In genomic region chr11:117436401-117437109, GRCm38 (mm10) we compare ENCODE assay signal across 9 mouse cellular contexts. TPM values are rescaled to one million over a fixed set of nuclear protein-coding genes. Genes with fewer than 3 reads are reported as not detected.
DNase-seq lines count a peak whose midpoint lies in the region; ATAC-seq and TF ChIP-seq lines count a peak whose summit lies in the region.
"Had no signal": no experiment of that assay in that cellular context is flagged by ENCODE, and none has a peak within 500 bp of the region (broad histone marks: within the 10 kb centered on the region; RNA-seq: fewer than 3 reads in every experiment).

No protein-coding gene starts in this region.

- H3K9me3 ChIP-seq in forebrain, embryonic 11.5 days (ENCODE audit: control insufficient read depth, low read length): no peaks in the 10 kb centered on the region; the same call in 1 of the 2 replicates
- peaks cover 3% of the 10 kb centered on the region; the same call in 1 of the 2 replicates for H3K9me3 ChIP-seq in kidney, embryonic 14.5 days (ENCODE audit: control insufficient read depth, low read length)
- H3K9me3 ChIP-seq in limb, embryonic 11.5 days (ENCODE audit: control insufficient read depth, low read length): no peaks in the 10 kb centered on the region
- H3K9me3 ChIP-seq in liver, postnatal 0 days (ENCODE audit: low read length): peaks cover 4% of the 10 kb centered on the region; the same call in 1 of the 2 replicates

- peak overlapping the region; percentile 36 for H3K4me2 ChIP-seq in forebrain, embryonic 11.5 days (ENCODE audit: low read depth, low read length, severe bottlenecking)
- no peak overlapping the region; the same call in 1 of the 2 replicates for H3K4me2 ChIP-seq in kidney, embryonic 14.5 days (replicated peaks; ENCODE audit: low read depth, low read length)
- 0 out of 2 replicates have a peak overlapping the region, but pooled peaks have one; percentile 13 for H3K4me2 ChIP-seq in limb, embryonic 11.5 days (ENCODE audit: low read depth, severe bottlenecking)
- H3K4me2 ChIP-seq in liver, postnatal 0 days (ENCODE audit: low read depth, low read length): no peak overlapping the region

- no peak overlapping the region for H3K27ac ChIP-seq in forebrain, embryonic 11.5 days (ENCODE audit: low read depth, low read length)
- no peak overlapping the region for H3K27ac ChIP-seq in kidney, embryonic 14.5 days (ENCODE audit: low read depth, low read length)
- no peak overlapping the region for H3K27ac ChIP-seq in limb, embryonic 11.5 days (replicated peaks; ENCODE audit: low read depth, low read length)
- no peak overlapping the region for H3K27ac ChIP-seq in liver, postnatal 0 days (ENCODE audit: low read depth)

- peak; percentile 83 for ATAC-seq in forebrain, embryonic 11.5 days (replicated peaks; ENCODE audit: low FRiP score)
- peak; percentile 85 for ATAC-seq in kidney, embryonic 14.5 days (ENCODE audit: low FRiP score, low TSS enrichment)
- no peak for ATAC-seq in limb, embryonic 11.5 days (ENCODE audit: insufficient number of reproducible peaks, low FRiP score, low TSS enrichment, low read depth)
- ATAC-seq in liver, postnatal 0 days: no peak

- no peak for TF ChIP-seq POLR2A in brain, embryonic 14.5 days (IDR thresholded peaks at IDR 0.05; ENCODE audit: borderline replicate concordance, extremely low read depth, insufficient read depth, insufficient read length, poor library complexity, severe bottlenecking)

- peak overlapping the region; percentile 24; the same call in 1 of the 2 replicates for H3K9ac ChIP-seq in forebrain, embryonic 11.5 days (ENCODE audit: low read length)
- H3K9ac ChIP-seq in kidney, embryonic 14.5 days (ENCODE audit: low read depth, low read length): no peak overlapping the region; the same call in 1 of the 2 replicates
- no peak overlapping the region for H3K9ac ChIP-seq in limb, embryonic 11.5 days (ENCODE audit: low read length)
- H3K9ac ChIP-seq in liver, postnatal 0 days (replicated peaks): no peak overlapping the region

- H3K4me1 ChIP-seq in forebrain, embryonic 11.5 days (replicated peaks; ENCODE audit: control insufficient read depth, insufficient read depth, low read length): peaks cover 30% of the 10 kb centered on the region
- H3K4me1 ChIP-seq in kidney, embryonic 14.5 days (ENCODE audit: control insufficient read depth, insufficient read depth, low read length): peaks cover 17% of the 10 kb centered on the region; the same call in 1 of the 2 replicates
- peaks cover 17% of the 10 kb centered on the region for H3K4me1 ChIP-seq in limb, embryonic 11.5 days (ENCODE audit: control insufficient read depth, insufficient read depth, low read length)
- H3K4me1 ChIP-seq in liver, postnatal 0 days (ENCODE audit: insufficient read depth): no peaks in the 10 kb centered on the region

- TF ChIP-seq EP300 in liver, postnatal 0 days (IDR thresholded peaks at IDR 0.05; ENCODE audit: low read depth): no peak

- peaks cover 3% of the 10 kb centered on the region; the same call in 1 of the 2 replicates for H3K27me3 ChIP-seq in forebrain, embryonic 11.5 days (ENCODE audit: control insufficient read depth, insufficient read depth, low read length)
- peaks cover 4% of the 10 kb centered on the region; the same call in 1 of the 2 replicates for H3K27me3 ChIP-seq in kidney, embryonic 14.5 days (ENCODE audit: control insufficient read depth, insufficient read depth, low read length)
- H3K27me3 ChIP-seq in limb, embryonic 11.5 days (ENCODE audit: control insufficient read depth, insufficient read depth, low read length): peaks cover 21% of the 10 kb centered on the region
- peaks cover 38% of the 10 kb centered on the region for H3K27me3 ChIP-seq in liver, postnatal 0 days (ENCODE audit: insufficient read depth, low read length)

- DNase-seq in ES-CJ7 (ENCODE audit: low read depth, low spot score): peak; percentile 49
- DNase-seq in brain, embryonic 14.5 days (ENCODE audit: low read depth): peak; percentile 97
- peak; percentile 87 for DNase-seq in forebrain, embryonic 11.5 days (ENCODE audit: low spot score)
- DNase-seq in limb, embryonic 11.5 days (ENCODE audit: low spot score): peak; percentile 73
- DNase-seq in right cerebral cortex, adult 2 months (ENCODE audit: low spot score in 2 of 2): peak; percentile 83 to 89
- no peak for DNase-seq in liver, postnatal 0 days
- DNase-seq in spleen, postnatal 10 days (ENCODE audit: low spot score in 2 of 2): no peak

- no peak for TF ChIP-seq CTCF in brain, embryonic 14.5 days (IDR thresholded peaks at IDR 0.05; ENCODE audit: borderline replicate concordance, extremely low read depth, insufficient read depth, insufficient read length)
- TF ChIP-seq CTCF in liver, postnatal 0 days (IDR thresholded peaks at IDR 0.05; ENCODE audit: low read depth): no peak

- H3K36me3 ChIP-seq in forebrain, embryonic 11.5 days (ENCODE audit: control insufficient read depth, insufficient read depth, low read length): no peaks in the 10 kb centered on the region
- H3K36me3 ChIP-seq in kidney, embryonic 14.5 days (ENCODE audit: control insufficient read depth, insufficient read depth, low read length): no peaks in the 10 kb centered on the region
- H3K36me3 ChIP-seq in limb, embryonic 11.5 days (ENCODE audit: control insufficient read depth, insufficient read depth, low read length): no peaks in the 10 kb centered on the region
- no peaks in the 10 kb centered on the region for H3K36me3 ChIP-seq in liver, postnatal 0 days (replicated peaks; ENCODE audit: insufficient read depth, low read length)

- no peak overlapping the region for H3K4me3 ChIP-seq in forebrain, embryonic 11.5 days (ENCODE audit: low read depth, low read length)
- H3K4me3 ChIP-seq in kidney, embryonic 14.5 days (ENCODE audit: low read length): no peak overlapping the region
- no peak overlapping the region for H3K4me3 ChIP-seq in limb, embryonic 11.5 days (ENCODE audit: low read depth, low read length)
- no peak overlapping the region for H3K4me3 ChIP-seq in liver, postnatal 0 days (ENCODE audit: low read depth, low read length)

- 17% methylated on average over 22 of the region's 22 CpGs for WGBS in forebrain, embryonic 11.5 days
- WGBS in kidney, embryonic 14.5 days: 26% methylated on average over 22 of the region's 22 CpGs
- 31% methylated on average over 22 of the region's 22 CpGs for WGBS in limb, embryonic 11.5 days
- WGBS in liver, postnatal 0 days (ENCODE audit: insufficient replicate concordance): 29% methylated on average over 22 of the region's 22 CpGs

RNA-seq across cellular contexts. Expression of gene Gm11733, which starts 47.6 kb away (rescaled TPM):
- polyA plus RNA-seq in brain, embryonic 14.5 days (2012; rRNA removed): 0.09 and 0.12 TPM in 2 replicates
- not detected in 2 replicates for polyA plus RNA-seq in forebrain, embryonic 11.5 days (2014; fragmentation: Nextera tagmentation; extraction: Ambion mirVana)
- polyA plus RNA-seq in kidney, embryonic 14.5 days (2014; fragmentation: Nextera tagmentation; extraction: Ambion mirVana): 0.09 TPM in 1 of 2 replicates, not detected in the other
- polyA plus RNA-seq in limb, embryonic 11.5 days (2014; fragmentation: Nextera tagmentation; extraction: Ambion mirVana): not detected in 2 replicates
- not detected in 2 replicates for polyA plus RNA-seq in liver, postnatal 0 days (2015; fragmentation: Nextera tagmentation; extraction: Ambion mirVana)
- polyA plus RNA-seq: liver, embryonic 16.5 days had no signal

Comparison
In these comparisons a context has a peak if more than half of its experiments do, and no peak if none do; other contexts are left out.
1. DNase-seq: peak in ES-CJ7 (single experiment), brain, embryonic 14.5 days (single experiment), forebrain, embryonic 11.5 days (single experiment), limb, embryonic 11.5 days (single experiment) and right cerebral cortex, adult 2 months (2 of 2); none in liver, postnatal 0 days (single experiment) and spleen, postnatal 10 days (0 of 2).
2. ATAC-seq: peak in forebrain, embryonic 11.5 days (single experiment) and kidney, embryonic 14.5 days (single experiment); none in limb, embryonic 11.5 days (single experiment) and liver, postnatal 0 days (single experiment).
3. H3K4me2 ChIP-seq: peak in forebrain, embryonic 11.5 days (single experiment) and limb, embryonic 11.5 days (single experiment); none in kidney, embryonic 14.5 days (single experiment) and liver, postnatal 0 days (single experiment).